Mouse (Mus musculus) urinary bladder, postnatal 14 days (tissue): ENCODE measurements around the gene Synpr.

Source experiments
- DNase-seq: peaks from one replicate; pipeline ENCODE4 v3.0.0; 2021; ENCODE audit warnings: low spot score

The Synpr gene

DNA sequence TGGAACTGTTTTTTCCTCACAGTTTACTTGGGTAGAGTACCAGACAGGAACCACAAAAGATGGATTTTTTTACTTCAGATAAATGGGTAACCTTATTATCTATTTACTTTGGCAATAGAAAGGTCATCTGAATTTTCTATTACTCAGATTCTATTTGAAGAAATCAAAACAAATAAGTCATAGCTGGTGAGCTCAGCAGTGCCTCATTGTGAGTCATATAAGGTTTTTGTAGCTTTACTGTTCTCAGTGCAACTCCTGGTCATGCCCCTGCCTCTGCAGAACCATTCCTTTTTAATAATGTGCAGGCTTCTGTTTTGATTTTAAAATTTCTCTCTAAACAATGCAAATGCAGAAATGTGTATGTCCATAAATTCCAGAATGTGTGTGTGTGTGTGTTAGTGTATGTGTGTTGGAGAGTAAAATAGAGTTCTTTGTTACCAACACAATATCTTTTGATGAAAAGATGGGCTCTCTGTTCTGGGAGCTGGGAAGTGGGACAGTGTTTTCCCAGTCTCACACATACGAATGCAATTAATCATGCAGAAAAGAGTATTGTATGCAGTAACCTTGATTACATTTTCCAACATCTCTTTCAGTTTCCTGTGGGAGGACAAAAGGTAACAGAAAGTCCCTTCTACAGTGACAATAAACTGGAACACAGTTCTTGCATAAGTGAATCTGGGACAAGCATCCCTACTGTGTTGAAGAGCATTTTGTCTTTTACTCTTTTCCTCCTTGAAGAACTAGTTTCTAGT is 269.2 kb downstream of the Synpr start:
- no peak for DNase-seq

DNA sequence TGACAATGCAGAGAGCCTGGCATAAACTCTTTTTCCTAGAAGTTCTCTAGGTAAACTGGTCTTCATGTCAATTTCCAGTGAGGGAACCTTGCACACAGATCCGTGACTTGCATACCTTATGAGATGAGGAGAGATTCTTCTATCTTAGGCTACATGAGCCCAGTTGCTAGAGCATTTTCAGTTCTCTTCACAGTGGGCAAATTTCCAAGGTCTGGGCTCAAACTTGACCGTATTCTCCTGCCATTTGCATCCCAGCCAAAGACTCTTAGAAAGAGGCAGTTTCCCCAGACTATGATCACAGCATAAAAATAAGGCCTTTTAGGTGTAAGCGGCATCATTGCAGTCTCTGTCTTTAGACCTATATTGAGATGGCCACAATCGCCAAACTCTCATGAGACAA is 270.1 kb downstream of the Synpr start:
- DNase-seq = no peak

DNA sequence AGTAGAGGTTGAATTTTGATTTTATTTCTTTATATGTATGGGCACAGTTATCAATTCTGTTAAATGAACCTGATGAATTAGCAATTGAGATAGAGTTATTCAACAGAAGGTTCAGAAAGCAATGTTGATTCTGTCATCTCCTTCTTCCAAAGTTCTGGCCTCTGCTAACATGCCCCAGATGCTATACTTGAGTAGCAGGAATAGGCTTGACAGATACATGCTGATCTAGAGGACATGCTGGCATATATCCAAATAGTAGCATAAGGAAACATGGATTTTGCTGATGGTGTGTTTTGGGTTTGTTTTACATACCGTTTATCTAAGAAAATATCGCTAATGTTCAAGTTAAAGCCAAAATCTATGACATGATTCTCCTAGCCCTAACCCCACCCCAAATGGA is 273.5 kb downstream of the Synpr start:
- no peak for DNase-seq

DNA sequence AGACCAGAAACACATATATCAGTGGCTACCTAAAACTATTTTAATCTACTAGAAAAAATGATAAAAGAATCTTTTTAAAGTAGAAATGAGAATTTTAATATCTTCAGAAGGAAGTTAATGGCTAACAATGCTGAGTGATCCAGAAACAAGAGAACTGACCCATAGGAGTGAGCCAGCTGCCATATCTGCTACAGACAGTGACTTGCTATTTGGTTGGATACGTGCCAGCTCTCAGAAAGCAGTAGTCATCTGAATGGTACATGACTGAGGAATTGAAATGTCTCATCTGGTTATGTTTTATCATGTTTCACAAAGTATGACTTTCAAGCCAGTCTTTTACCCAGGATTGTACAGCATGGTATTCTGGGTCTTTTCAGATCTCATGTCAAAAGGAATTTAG is 282.7 kb downstream of the Synpr start:
- DNase-seq = no peak

DNA sequence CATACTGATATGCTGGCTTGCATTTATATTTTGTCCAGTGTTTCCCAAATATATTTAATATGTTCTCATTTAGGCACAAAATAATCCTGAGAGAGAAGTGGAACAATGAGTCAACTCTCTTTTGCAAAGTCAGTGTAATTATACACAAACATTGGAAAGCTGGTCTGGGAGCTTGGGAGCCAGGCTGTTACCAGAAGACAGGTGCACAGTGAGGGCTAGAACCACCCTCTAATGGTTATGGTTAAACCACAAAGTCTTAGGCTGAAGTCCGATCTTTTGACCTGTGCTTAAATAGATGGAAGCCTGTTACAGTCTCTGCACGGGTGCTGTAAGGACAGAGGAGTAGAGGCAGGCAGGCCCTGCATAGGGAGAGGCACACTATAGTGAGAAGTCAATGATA is 283.4 kb downstream of the Synpr start:
- no peak for DNase-seq

DNA sequence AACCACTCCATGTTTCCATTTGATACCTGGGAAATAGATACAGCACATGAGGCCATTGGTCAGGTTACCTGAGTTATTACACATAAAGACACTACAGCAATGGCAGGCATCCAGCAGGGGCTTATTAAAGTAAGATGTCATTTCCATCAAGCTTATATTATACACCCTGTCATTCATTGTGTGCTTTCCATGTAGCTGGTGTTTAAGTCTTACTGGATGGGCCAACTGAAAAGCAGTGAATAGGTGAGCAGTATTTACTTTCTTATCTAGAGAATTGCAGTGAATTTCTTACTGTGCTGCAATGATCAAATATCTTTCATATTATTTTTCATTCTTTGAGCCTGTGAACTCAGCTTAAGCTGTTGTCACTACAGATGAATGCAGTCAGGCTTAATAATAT is 287.4 kb downstream of the Synpr start:
- DNase-seq = no peak

DNA sequence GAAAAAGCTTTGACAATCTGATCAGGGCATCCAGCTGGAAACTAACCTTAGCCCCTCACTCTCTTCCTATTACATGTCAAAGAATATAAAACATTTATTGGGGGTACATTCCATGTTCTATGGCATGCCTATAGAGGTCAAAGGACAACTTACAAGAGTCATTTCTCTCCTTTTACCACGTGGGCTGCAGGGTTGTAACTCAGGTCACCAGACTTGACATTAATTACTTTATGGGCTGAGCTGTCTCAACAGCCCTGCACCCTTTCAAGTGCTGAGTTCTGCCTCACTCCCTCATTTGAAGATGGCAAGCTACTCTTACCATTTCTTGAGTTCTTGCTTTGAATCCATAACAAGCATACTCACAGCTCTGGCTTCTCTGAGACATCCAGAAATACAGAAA is 287.9 kb downstream of the Synpr start:
- no peak for DNase-seq

DNA sequence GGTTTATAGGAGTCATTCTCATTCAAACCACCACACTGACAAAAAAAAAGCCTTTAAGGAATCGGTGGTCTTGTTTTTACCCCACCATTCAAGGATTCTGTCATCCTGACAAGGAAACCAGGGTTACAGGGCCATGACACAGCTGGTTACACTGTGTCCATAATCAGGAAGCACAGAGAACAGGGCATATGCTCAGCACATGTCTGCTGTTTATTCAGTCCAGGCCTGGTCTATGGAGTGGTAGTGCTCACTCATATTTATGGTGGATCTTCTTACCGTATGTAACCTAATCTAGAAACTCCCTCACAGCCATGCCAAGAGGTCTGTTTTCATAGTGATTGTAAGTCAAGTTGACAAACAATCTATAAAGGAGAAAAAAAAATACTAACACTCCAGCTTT is 293.5 kb downstream of the Synpr start:
- no peak for DNase-seq

DNA sequence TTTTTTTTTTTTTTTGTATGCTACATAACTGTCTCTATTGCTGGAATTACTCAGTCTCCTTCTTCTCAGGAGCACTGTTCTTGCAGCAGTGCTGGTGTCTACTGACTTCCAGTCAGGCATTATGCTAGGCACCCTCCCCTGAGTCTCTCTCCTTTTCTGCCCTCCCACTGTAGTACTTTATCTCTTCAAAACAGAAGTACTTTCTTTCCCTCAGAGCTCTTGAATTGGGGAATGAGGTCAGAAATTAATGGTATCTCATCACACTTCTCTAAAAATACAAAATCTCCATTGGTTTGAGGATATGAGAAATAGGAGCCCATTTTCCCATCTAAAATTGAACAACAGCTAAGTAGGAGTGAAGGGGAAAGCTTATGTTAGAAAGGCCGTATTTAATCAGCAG is 294.2 kb downstream of the Synpr start:
- no peak for DNase-seq

DNA sequence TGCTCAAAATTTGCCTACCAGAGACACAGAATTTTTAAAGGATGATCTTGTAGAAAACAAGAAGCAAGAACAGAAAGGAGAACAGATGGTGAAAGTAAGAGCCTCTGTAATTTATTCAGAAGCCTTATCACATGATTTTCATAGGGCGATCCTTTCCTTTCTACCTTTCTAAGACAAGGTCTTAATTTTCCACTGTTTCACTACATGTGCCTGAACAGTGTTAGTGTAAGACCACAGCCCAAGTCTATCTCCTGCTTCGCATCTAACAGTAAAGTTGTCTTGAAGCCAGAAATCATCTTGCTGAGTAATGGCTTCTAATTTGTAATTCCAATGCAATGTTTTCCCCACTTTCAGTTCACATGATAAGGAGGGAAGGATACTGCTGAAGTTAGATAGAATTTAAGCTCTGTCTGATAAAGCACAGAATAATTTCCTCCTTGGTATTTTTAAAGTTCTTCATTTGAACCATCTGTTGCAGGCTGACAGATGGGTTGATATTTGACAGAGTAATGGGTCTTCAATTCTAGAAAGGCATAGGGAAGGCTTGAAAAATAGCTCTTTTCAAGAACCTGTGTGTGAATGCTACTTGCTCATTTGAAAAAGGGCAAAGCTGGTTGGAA is 308.9 kb downstream of the Synpr start:
- no peak for DNase-seq

DNA sequence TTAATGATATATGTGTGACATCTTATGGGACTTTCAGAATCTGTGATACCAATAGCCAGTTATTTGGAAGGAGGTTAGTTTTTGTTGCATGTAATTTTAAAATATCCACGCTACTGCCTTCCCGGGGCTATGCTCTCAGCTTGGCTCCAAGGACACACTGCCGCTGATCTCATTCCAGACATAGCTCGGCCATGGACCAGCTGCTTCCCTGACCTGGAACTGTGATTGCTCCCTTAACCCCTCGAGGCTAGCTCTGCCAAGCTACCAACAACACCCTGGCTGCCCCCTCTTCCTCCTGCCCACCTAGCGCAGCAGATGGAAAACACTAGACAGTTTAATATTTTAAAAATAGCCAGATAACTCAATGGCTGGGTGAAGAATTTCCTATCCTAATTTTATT is 311.7 kb downstream of the Synpr start:
- no peak for DNase-seq

DNA sequence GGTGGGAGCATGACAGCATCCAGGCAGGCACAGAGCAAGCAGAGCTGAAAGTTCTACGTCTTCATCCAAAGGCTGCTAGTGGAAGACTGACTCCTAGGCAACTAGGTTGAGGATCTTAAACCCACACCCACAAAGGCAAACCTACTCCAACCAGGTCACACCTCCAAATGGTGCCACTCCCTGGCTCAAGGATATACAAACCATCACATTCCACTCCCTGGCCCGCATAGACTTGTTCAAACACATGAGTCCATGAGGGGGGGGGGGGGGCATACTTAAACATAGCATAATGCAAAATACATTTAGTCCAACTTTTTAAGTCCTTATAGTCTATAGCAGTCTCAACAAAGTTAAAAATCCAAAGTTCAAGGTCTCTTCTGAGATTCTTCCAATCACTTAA is 312.6 kb downstream of the Synpr start:
- no peak for DNase-seq

DNA sequence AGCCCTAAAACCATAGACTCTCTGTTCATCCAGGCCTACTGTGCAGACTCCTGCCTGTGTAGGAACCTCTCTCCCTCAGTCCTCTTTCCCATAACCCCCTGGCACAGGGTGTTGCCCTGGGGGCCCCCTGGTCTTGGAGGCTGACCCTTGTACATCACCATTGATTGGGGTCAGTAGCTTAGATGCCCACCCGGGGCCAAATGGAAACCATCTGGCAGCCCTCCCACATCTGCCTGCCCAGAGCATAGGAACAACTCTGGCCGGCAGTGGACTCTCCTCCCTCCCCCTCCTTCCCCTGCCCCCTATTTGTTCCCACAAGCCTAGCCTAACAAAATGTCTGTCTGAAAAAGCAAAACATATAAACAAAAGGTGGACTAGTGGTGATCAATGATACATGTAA is 336.0 kb downstream of the Synpr start:
- no peak for DNase-seq

DNA sequence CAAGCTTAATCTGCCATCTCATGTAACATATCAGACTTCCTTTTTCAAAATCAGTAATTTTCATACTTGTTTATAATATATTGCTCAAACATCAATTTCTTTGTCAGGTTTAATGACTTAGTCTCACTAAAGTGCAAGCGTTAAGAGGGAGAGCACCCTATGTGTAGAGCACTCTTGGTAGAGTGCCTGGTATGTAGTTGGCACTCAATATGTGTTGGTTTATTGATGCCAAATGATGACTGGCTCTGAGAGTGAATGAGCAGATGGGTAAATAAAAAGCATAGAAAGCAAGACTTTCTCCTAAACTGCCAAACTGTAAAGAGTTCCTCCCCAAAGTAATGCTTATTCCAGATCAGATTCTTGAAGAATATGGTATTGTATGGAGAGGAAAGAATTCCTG is 365.3 kb downstream of the Synpr start:
- no peak for DNase-seq

DNA sequence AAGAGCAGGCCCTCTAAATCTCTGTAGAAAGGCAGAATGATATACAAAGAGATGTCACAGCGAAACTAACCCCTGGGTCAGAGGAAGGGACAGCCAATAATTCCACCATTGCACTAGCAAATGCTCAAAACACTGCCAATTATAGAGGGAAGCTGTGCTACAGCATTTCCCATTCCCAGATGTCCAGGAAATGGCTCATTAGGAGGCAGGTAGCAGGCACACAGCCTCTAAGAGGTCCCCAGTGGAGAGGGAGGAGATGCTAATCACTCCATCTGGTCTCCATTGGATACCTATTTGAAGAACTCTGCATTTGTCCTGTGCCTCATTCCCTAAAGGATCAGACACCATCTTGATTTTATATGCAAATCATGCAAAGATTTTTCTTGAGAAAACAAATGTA is 366.5 kb downstream of the Synpr start:
- no peak for DNase-seq

DNA sequence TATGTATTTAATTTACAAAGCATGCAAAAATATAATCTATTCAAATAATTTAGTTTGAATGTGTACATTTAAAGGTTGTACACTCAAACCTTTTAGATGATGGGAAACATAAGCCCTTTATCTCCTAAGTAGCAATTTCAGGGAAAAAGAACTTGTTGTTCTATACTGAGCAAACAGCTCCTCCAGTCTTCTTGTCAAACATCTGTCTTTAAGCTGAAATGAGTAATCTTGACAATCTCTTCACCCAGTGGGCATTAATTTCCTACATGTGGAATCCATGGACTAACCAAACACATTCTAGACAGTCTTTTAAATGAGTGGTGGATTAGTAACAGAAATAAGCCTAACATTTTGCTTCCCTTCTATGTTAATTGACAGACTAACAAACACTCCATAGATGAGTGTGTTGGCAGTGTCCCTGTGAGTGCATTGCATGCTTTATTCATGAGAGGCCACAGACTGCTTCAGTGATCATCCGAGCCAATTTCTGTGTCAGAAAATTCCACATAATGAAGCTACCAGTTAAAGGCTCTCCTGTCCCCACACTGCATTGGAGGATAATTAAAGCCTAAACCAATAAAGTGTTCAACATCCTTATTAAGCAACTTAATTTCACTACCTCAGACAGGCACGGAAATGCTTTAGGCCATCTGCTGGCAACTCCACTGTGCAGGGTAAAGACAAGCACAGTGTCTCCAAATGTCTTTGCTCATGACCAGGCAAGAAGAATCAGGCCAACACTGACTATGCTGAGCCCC is 367.1 kb downstream of the Synpr start:
- DNase-seq = no peak
